Mouse (Mus musculus) ES-Bruce4 (cell line): ENCODE measurements at regions not wholly inside any gene's neighbourhood (a gene's known extent, or its start where the extent isn't known, plus 50 kb on each side); places are given as distances from the start of the nearest gene placed in this dataset.

ENCODE experiments used
- H3K27ac ChIP-seq: 2 replicates; pipeline ENCODE4 v1.5.1; 2012; ENCODE audit warnings: low read length, inconsistent platforms; ENCODE audit not compliant: insufficient read depth
- H3K27me3 ChIP-seq: 2 replicates; pipeline ENCODE4 v1.6.1; 2012; ENCODE audit warnings: mild to moderate bottlenecking, low read length, inconsistent platforms; ENCODE audit not compliant: control insufficient read depth, poor library complexity, insufficient read depth, severe bottlenecking
- H3K36me3 ChIP-seq: 2 replicates; pipeline ENCODE4 v1.6.1; 2012; ENCODE audit warnings: inconsistent platforms, mild to moderate bottlenecking, low read length, moderate library complexity; ENCODE audit not compliant: control insufficient read depth, poor library complexity, insufficient read depth, severe bottlenecking
- H3K4me1 ChIP-seq: one replicate; pipeline ENCODE4 v1.8.1; 2011; ENCODE audit warnings: low read length; ENCODE audit not compliant: control insufficient read depth, insufficient read depth
- H3K4me3 ChIP-seq: 2 replicates; pipeline ENCODE4 v1.5.1; 2011; ENCODE audit warnings: low read depth, mild to moderate bottlenecking, low read length
- H3K9ac ChIP-seq: 2 replicates; pipeline ENCODE4 v1.6.1; 2012; ENCODE audit warnings: low read depth, mild to moderate bottlenecking, inconsistent platforms; ENCODE audit not compliant: poor library complexity, severe bottlenecking
- H3K9me3 ChIP-seq: replicated peaks from 2 replicates; pipeline ENCODE4 v1.6.1; 2012; ENCODE audit warnings: mild to moderate bottlenecking, low read length, inconsistent platforms; ENCODE audit not compliant: control insufficient read depth, poor library complexity, insufficient read depth, severe bottlenecking
- CTCF ChIP-seq: IDR thresholded peaks from one replicate; pipeline ENCODE4 v1.8.1; 2011; ENCODE audit warnings: low read depth, low read length
- EP300 ChIP-seq: IDR thresholded peaks from 2 replicates; pipeline ENCODE4 v1.6.1; 2011; ENCODE audit warnings: low read depth, low read length; ENCODE audit not compliant: insufficient read depth
- POLR2A ChIP-seq: IDR thresholded peaks from one replicate; pipeline ENCODE4 v1.8.1; 2011; ENCODE audit warnings: low read length; ENCODE audit not compliant: insufficient read depth

DNA sequence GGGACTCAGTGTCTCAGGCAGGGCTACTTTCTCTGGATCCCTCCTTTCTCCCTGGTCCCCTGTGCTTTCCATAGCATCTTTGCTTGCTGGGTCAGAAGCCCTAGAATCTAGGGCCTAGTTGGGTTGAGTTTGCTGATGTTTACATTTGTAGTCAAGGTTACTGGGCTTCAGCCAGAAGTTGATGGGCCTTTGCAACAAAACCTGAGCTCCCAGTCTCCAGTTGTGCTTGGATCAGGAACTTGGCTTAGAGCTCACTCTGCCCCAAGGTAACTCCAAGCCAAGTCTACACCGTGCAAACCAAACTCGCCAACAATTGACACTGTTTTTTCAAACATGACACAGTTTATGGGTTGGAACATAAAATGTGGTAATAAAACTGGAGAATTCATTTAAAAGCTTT lies 238.2 kb downstream of the Ankrd50 start:
- TF ChIP-seq CTCF (no peak), EP300 (no peak), POLR2A (no peak)
- no peaks in the 10 kb centered on the region for H3K27me3 ChIP-seq
- H3K27ac ChIP-seq: no peak overlapping the region
- H3K36me3 ChIP-seq: no peaks in the 10 kb centered on the region
- H3K9me3 ChIP-seq: no peaks in the 10 kb centered on the region
- H3K9ac ChIP-seq: no peak overlapping the region
- H3K4me1 ChIP-seq: no peaks in the 10 kb centered on the region
- no peak overlapping the region for H3K4me3 ChIP-seq

- H3K36me3 ChIP-seq: no peaks in the 10 kb centered on the region
- H3K9ac ChIP-seq: no peak overlapping the region
- H3K4me3 ChIP-seq: no peak overlapping the region
- no peak for TF ChIP-seq CTCF
- no peak for TF ChIP-seq EP300
- no peak for TF ChIP-seq POLR2A
- H3K27ac ChIP-seq: no peak overlapping the region
- H3K4me1 ChIP-seq: no peaks in the 10 kb centered on the region
- H3K27me3 ChIP-seq: no peaks in the 10 kb centered on the region
- H3K9me3 ChIP-seq: no peaks in the 10 kb centered on the region
These were observed 241.4 kb downstream of the Ankrd50 start for GRCm38 (mm10) chr3:38243209-38243608.

- Histone ChIP-seq H3K36me3 (no peaks in the 10 kb centered on the region), H3K4me1 (no peaks in the 10 kb centered on the region), H3K4me3 (no peak overlapping the region), H3K9me3 (no peaks in the 10 kb centered on the region), H3K9ac (no peak overlapping the region), H3K27me3 (no peaks in the 10 kb centered on the region), H3K27ac (no peak overlapping the region)
- TF ChIP-seq POLR2A (no peak), EP300 (no peak), CTCF (no peak)
These were observed 247.0 kb downstream of the Ankrd50 start for GRCm38 (mm10) chr3:38237616-38238015.

DNA sequence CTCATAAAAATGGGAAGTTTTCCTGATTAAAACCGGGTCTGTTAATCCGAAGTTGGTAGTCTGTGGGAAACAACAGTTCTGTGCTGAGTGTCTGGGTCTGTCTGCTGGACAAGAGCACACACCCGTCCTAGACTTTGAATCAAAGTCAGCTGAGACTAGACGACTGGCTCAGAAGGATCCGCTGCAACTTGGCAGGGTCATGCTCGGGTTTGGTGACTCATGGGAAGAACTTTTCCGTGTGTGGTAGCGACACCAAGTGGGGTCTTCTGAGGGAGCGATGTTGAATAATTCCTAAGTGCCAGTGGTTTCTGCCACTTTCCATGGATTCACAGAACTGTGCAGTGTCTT lies 248.9 kb downstream of the Ankrd50 start:
- TF ChIP-seq POLR2A (no peak), CTCF (no peak), EP300 (no peak)
- H3K9ac ChIP-seq: no peak overlapping the region
- H3K36me3 ChIP-seq: no peaks in the 10 kb centered on the region
- H3K27me3 ChIP-seq: no peaks in the 10 kb centered on the region
- H3K4me3 ChIP-seq: no peak overlapping the region
- no peak overlapping the region for H3K27ac ChIP-seq
- H3K4me1 ChIP-seq: no peaks in the 10 kb centered on the region
- H3K9me3 ChIP-seq: no peaks in the 10 kb centered on the region

- Histone ChIP-seq H3K4me3 (no peak overlapping the region), H3K9me3 (no peaks in the 10 kb centered on the region), H3K27me3 (no peaks in the 10 kb centered on the region), H3K4me1 (no peaks in the 10 kb centered on the region), H3K27ac (no peak overlapping the region), H3K36me3 (no peaks in the 10 kb centered on the region), H3K9ac (no peak overlapping the region)
- no peak for TF ChIP-seq CTCF
- no peak for TF ChIP-seq EP300
- no peak for TF ChIP-seq POLR2A
These were observed 249.5 kb downstream of the Ankrd50 start for GRCm38 (mm10) chr3:38235033-38235735.

DNA sequence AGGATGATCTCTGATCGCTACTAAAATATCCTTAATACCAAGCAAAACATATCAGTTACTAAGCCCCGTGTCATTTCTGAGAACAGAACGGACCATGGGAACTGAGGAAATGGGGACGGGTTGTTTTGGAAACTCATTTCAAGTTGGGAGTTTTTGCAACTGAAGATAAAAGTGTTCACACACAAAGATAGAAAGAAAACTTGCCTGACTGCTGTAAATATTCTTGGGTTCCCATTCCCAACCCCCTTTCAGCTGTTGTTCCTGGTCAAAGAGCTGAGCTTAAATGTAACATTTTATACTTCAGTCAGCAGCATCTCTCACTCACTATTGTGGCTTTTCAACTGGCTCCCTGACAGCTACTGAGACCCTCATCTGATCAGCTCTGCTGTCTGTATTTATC lies 250.1 kb downstream of the Ankrd50 start:
- Histone ChIP-seq H3K27ac (no peak overlapping the region), H3K4me3 (no peak overlapping the region), H3K4me1 (no peaks in the 10 kb centered on the region), H3K27me3 (no peaks in the 10 kb centered on the region), H3K36me3 (no peaks in the 10 kb centered on the region), H3K9ac (no peak overlapping the region), H3K9me3 (no peaks in the 10 kb centered on the region)
- TF ChIP-seq CTCF: no peak
- TF ChIP-seq POLR2A: no peak
- TF ChIP-seq EP300: no peak

DNA sequence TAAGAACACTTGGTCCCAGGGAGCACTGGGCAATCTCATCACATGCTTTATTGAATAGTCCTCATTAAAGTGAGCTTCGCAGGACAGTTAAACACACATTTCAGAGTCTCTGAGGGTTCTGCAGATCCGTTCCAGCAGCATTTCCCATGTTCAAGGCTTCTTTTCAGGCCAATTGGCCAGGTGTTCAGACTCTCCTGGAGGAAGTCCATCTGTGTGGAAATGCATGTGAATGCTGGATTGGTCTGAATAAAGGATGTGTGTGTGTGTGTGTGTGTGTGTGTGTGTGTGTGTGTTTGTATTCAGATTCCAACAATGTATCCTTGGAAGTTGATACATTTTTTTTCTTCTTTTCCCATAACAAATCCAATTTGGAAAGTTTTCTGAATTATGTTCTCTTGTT lies 250.6 kb downstream of the Ankrd50 start:
- no peak overlapping the region for H3K9ac ChIP-seq
- H3K9me3 ChIP-seq: no peaks in the 10 kb centered on the region
- H3K27ac ChIP-seq: no peak overlapping the region
- H3K27me3 ChIP-seq: no peaks in the 10 kb centered on the region
- no peak overlapping the region for H3K4me3 ChIP-seq
- no peaks in the 10 kb centered on the region for H3K4me1 ChIP-seq
- no peak for TF ChIP-seq EP300
- TF ChIP-seq CTCF: no peak
- no peak for TF ChIP-seq POLR2A
- no peaks in the 10 kb centered on the region for H3K36me3 ChIP-seq
